Mouse (Mus musculus) lung, adult 2 months (tissue): Measurements from ENCODE around the gene Skint3.

Experiments used
- CTCF ChIP-seq: fragments of 200-500 bp; IDR thresholded peaks from 2 replicates; pipeline ENCODE4 v1.5.1; 2011; ENCODE audit warnings: mild to moderate bottlenecking, low read length, control low read depth; ENCODE audit not compliant: insufficient read depth
- POLR2A ChIP-seq: fragments of 200-500 bp; IDR thresholded peaks from 2 replicates; pipeline ENCODE4 v1.6.1; 2011; ENCODE audit warnings: low read depth, mild to moderate bottlenecking, control low read depth, low read length, borderline replicate concordance; ENCODE audit errors: extremely low read depth

DNA sequence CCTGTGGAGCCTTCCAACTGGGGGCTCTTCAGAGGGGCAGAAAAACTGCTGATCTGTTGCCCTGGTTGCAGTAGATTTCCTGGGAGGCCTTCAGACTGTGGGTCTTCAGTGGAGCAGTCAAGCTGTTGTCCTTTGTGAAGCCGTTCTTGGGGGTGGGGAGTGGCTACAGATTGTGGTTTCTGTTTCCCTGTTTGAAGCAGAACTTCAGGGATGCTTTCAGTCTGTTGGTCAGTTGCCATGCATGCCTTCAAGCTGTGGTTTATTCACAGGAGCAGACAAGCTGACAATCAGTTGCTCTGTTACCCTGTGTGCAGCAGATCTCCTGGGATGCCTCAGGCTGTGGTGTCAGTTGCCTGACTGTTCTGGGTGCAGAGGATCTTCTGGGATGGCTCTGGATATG, 11.4 kb downstream of the Skint3 start:
- TF ChIP-seq CTCF (no peak), POLR2A (no peak)
